Comparison of ENCODE assay signal across 7 mouse cellular contexts in the genomic region with DNA sequence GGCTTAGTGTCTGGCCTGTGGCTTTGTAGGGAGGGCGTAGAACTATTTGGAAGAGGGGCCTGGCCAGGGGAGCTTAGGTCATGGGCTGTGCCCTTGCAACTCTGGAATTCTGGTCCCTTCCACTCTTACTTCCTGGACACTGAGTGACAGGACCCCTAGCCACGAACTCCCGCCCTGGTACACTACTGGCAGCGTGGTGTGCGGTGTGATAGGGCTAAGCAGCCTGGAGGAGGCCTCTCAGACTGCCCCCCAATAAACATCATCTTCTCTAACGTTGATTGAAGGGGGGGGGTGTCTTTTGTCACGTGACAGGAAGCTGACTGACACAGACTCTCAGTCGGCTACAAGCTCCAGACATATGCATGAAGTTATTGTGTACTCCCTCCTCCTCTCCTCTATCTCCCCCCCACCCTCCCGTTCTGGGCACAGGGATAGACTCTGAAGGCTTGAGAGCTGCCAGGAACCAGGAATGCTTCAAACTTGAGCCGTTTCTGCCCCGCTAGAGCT. TPM values are rescaled to one million over a fixed set of nuclear protein-coding genes. Genes with fewer than 3 reads are reported as not detected.
DNase-seq lines count a peak whose midpoint lies in the region; ATAC-seq lines count a peak whose summit lies in the region.

No protein-coding gene starts in this region.

- no peak overlapping the region for H3K4me3 ChIP-seq in forebrain, embryonic 12.5 days (replicated peaks)

- H3K27me3 ChIP-seq in forebrain, embryonic 12.5 days = no peaks in the 10 kb centered on the region

- peak; percentile 44 for DNase-seq in R1 (ENCODE audit: low read depth, low spot score)
- DNase-seq in lung, postnatal 14 days = peak; percentile 31
- DNase-seq in c-Kit-positive CD71-positive TER-119-positive erythroid progenitor cells, embryonic 14.5 days (ENCODE audit: low spot score) = no peak

- no peak overlapping the region for H3K4me2 ChIP-seq in forebrain, embryonic 12.5 days

- no peak overlapping the region for H3K9ac ChIP-seq in forebrain, embryonic 12.5 days

- peak; percentile 94 for ATAC-seq in CD4-positive, CD25-positive, alpha-beta regulatory T cell, adult 4 months
- ATAC-seq in inflammation-experienced regulatory T-cells, adult 6 months = peak; percentile 88
- no peak for ATAC-seq in forebrain, embryonic 12.5 days (ENCODE audit: low FRiP score)
- ATAC-seq in erythroid progenitor cell, adult 5-6 weeks (replicated peaks; ENCODE audit: low FRiP score, poor library complexity, severe bottlenecking) = no peak

- 70% methylated on average over 11 of the region's 11 CpGs for WGBS in forebrain, embryonic 12.5 days

- peaks cover 6% of the 10 kb centered on the region; the same call in 1 of the 2 replicates for H3K36me3 ChIP-seq in forebrain, embryonic 12.5 days (replicated peaks)

- H3K9me3 ChIP-seq in forebrain, embryonic 12.5 days = no peaks in the 10 kb centered on the region

- H3K4me1 ChIP-seq in forebrain, embryonic 12.5 days = no peaks in the 10 kb centered on the region

- H3K27ac ChIP-seq in forebrain, embryonic 12.5 days = no peak overlapping the region

RNA-seq across cellular contexts. Expression of gene Ralbp1, which starts 21.4 kb away (rescaled TPM):
- polyA plus RNA-seq in CD4-positive, CD25-positive, alpha-beta regulatory T cell, adult 4 months (2017; shearing (Covaris generic)) = 10 to 100 TPM; 45.5 to 62.2 TPM
- polyA plus RNA-seq in inflammation-experienced regulatory T-cells, adult 6 months (2017; shearing (Covaris generic)) = 10 to 100 TPM; 48.4 to 62.8 (median 60.1) TPM
- polyA plus RNA-seq in forebrain, embryonic 12.5 days (2016; fragmentation: Nextera tagmentation; extraction: Ambion mirVana) = 39.6 and 43.9 TPM in 2 replicates
- 18.9 and 22.7 TPM in 2 replicates for total RNA-seq in erythroid progenitor cell, adult 5-6 weeks (2015; ENCODE audit: low replicate concordance)
- 40.8 and 45.1 TPM in 2 replicates for total RNA-seq in erythroid progenitor cell, adult 5-6 weeks (2017; ENCODE audit: low replicate concordance)

RNA-seq across cellular contexts. Expression of gene Twsg1, which starts 44.1 kb away (rescaled TPM):
- polyA plus RNA-seq in CD4-positive, CD25-positive, alpha-beta regulatory T cell, adult 4 months (2017; shearing (Covaris generic)) = 10 to 100 TPM; 27.0 to 31.0 TPM
- polyA plus RNA-seq in inflammation-experienced regulatory T-cells, adult 6 months (2017; shearing (Covaris generic)) = 10 to 100 TPM; 18.6 to 22.8 (median 22.1) TPM
- polyA plus RNA-seq in forebrain, embryonic 12.5 days (2016; fragmentation: Nextera tagmentation; extraction: Ambion mirVana) = 100 and 101 TPM in 2 replicates
- 10.9 and 16.9 TPM in 2 replicates for total RNA-seq in erythroid progenitor cell, adult 5-6 weeks (2015; ENCODE audit: low replicate concordance)
- total RNA-seq in erythroid progenitor cell, adult 5-6 weeks (2017; ENCODE audit: low replicate concordance) = 10.5 and 13.8 TPM in 2 replicates

Comparison
In these comparisons a context has a peak if more than half of its experiments do, and no peak if none do; other contexts are left out.
1. ATAC-seq: peak in CD4-positive, CD25-positive, alpha-beta regulatory T cell, adult 4 months (single experiment) and inflammation-experienced regulatory T-cells, adult 6 months (single experiment); none in forebrain, embryonic 12.5 days (single experiment) and erythroid progenitor cell, adult 5-6 weeks (single experiment).